Mouse (Mus musculus): ENCODE results near the gene Fos. TPM values are rescaled to one million over a fixed set of nuclear protein-coding genes. Genes with fewer than 3 reads are reported as not detected.

The Fos gene
- polyA plus RNA-seq, 1 experiment: 283 TPM

DNA sequence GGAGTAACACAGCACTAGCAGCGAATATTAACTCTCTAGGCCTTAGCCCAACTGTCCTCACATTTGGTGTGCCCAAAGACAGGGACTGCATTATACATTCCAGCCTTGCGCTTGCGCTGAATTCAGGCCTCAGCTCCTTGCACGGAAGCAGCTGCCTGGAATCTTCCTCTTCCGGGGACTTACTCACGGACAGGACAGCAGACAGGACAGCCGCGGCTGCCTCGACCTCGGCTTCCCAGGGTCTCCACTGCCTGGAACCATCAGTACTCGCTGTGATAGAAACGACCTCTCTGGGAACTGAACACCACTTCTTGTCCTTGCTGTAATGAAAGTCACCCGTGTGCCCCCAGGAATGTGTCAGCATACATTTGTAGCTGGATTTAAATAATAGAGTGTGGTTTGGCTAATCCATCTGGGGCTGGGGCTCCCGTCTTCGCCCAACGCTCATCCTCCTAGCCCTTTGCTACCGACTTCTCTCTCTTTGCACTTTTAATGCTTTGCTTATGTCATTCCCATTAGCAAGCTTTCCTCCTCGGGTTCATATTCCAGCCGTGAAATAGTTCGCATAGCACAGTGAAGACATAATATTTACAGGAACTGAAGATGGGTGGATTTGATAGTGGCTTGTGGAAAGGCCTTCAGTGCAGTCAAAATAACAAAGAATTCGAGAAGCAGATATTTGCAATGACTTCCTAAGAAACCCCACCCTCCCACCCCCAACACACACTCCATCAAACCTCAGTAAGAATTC lies 11.6 kb upstream of the Fos start:
- WGBS: 81% methylated on average over 21 of the region's 21 CpGs
- no peaks in the 10 kb centered on the region for H3K36me3 ChIP-seq (ENCODE audit: control insufficient read depth, insufficient read depth, low read length)
- no peaks in the 10 kb centered on the region for H3K27me3 ChIP-seq (ENCODE audit: control insufficient read depth, insufficient read depth, low read length)
- no peak overlapping the region for H3K4me3 ChIP-seq (ENCODE audit: low read depth, low read length)
- H3K27ac ChIP-seq (ENCODE audit: insufficient read depth, low read depth, low read length): peak overlapping the region; percentile 47
- peaks cover 12% of the 10 kb centered on the region for H3K4me1 ChIP-seq (ENCODE audit: control insufficient read depth, insufficient read depth, insufficient read length, low read length)
- TF ChIP-seq CTCF (IDR thresholded peaks at IDR 0.05; ENCODE audit: extremely low read depth, insufficient read length, insufficient replicate concordance, low read depth, low read length) (no peak), POLR2A (IDR thresholded peaks at IDR 0.05; ENCODE audit: low read depth, low read length) (no peak)

DNA sequence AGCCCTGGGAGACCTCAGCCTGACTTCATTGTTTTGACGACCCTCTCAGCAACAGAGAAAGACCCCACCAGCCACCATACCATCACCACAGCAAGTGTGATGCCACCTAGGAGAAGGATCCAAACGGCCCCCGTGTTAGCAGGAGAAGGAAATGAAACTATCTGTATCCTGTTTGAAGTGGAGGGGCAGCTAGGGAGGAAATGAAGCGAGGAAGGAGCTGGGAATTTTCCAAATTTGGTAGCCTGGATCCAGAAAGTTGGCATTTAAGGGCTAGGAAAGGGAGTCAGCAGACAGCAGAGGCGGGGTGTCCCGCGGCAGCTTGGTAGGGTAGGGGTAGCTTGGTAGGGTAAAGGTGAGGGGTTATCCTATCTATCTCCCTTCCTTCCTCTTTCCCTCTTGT lies 10.9 kb upstream of the Fos start:
- Histone ChIP-seq H3K27ac (ENCODE audit: insufficient read depth, low read depth, low read length) (peak overlapping the region; percentile 24; the same call in 1 of the 2 replicates), H3K4me1 (ENCODE audit: control insufficient read depth, insufficient read depth, insufficient read length, low read length) (peaks cover 12% of the 10 kb centered on the region), H3K4me3 (ENCODE audit: low read depth, low read length) (no peak overlapping the region), H3K36me3 (ENCODE audit: control insufficient read depth, insufficient read depth, low read length) (no peaks in the 10 kb centered on the region), H3K27me3 (ENCODE audit: control insufficient read depth, insufficient read depth, low read length) (no peaks in the 10 kb centered on the region)
- TF ChIP-seq POLR2A (IDR thresholded peaks at IDR 0.05; ENCODE audit: low read depth, low read length): no peak
- no peak for TF ChIP-seq CTCF (IDR thresholded peaks at IDR 0.05; ENCODE audit: extremely low read depth, insufficient read length, insufficient replicate concordance, low read depth, low read length)
- WGBS: 66% methylated on average over 7 of the region's 7 CpGs

DNA sequence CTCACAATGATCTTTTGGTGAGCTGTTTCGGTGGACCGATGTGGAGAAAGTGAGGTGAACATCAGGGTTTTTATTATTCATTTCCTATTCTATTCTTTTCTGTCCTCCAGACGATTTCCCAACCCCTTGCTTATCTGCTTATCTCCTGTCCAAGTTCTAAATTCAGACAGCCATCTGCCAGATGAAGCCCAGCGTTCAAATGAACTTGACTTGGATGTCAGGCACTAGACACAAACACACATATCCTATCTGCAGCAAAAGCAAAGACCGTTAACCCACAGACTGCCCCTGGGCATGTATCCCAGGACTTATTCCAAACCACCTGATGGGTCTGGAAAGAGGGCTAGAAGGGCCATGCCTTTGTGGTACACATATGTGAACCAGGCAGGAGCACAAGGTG lies 9.3 kb upstream of the Fos start:
- 51% methylated on average over 5 of the region's 5 CpGs for WGBS
- TF ChIP-seq CTCF (IDR thresholded peaks at IDR 0.05; ENCODE audit: extremely low read depth, insufficient read length, insufficient replicate concordance, low read depth, low read length) (no peak), POLR2A (IDR thresholded peaks at IDR 0.05; ENCODE audit: low read depth, low read length) (no peak)
- Histone ChIP-seq H3K4me1 (ENCODE audit: control insufficient read depth, insufficient read depth, insufficient read length, low read length) (peaks cover 10% of the 10 kb centered on the region), H3K36me3 (ENCODE audit: control insufficient read depth, insufficient read depth, low read length) (no peaks in the 10 kb centered on the region), H3K27me3 (ENCODE audit: control insufficient read depth, insufficient read depth, low read length) (no peaks in the 10 kb centered on the region), H3K4me3 (ENCODE audit: low read depth, low read length) (no peak overlapping the region), H3K27ac (ENCODE audit: insufficient read depth, low read depth, low read length) (no peak overlapping the region)

DNA sequence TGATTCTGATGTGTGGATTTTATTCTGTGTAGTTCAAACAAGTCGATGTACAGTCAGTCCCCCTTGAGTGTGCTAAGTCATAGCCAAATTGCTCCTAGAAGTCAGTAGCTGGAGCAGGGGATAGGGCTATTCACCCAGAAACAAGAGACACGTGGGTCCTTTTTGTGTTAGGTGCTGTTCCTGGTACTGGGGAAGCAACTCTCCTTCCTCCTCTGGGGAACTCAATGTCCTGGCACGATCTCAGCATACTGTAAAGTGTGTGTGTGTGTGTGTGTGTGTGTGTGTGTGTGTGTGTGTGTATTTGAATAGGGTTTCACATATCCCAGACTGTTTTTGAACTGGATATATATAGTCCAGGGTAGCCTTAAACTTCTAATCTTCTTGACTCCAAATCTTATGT lies 8.8 kb upstream of the Fos start:
- Histone ChIP-seq H3K36me3 (ENCODE audit: control insufficient read depth, insufficient read depth, low read length) (no peaks in the 10 kb centered on the region), H3K27me3 (ENCODE audit: control insufficient read depth, insufficient read depth, low read length) (no peaks in the 10 kb centered on the region), H3K4me1 (ENCODE audit: control insufficient read depth, insufficient read depth, insufficient read length, low read length) (peaks cover 6% of the 10 kb centered on the region), H3K4me3 (ENCODE audit: low read depth, low read length) (no peak overlapping the region), H3K27ac (ENCODE audit: insufficient read depth, low read depth, low read length) (no peak overlapping the region)
- 27% methylated on average over 3 of the region's 3 CpGs for WGBS
- TF ChIP-seq CTCF (IDR thresholded peaks at IDR 0.05; ENCODE audit: extremely low read depth, insufficient read length, insufficient replicate concordance, low read depth, low read length) (no peak), POLR2A (IDR thresholded peaks at IDR 0.05; ENCODE audit: low read depth, low read length) (no peak)

DNA sequence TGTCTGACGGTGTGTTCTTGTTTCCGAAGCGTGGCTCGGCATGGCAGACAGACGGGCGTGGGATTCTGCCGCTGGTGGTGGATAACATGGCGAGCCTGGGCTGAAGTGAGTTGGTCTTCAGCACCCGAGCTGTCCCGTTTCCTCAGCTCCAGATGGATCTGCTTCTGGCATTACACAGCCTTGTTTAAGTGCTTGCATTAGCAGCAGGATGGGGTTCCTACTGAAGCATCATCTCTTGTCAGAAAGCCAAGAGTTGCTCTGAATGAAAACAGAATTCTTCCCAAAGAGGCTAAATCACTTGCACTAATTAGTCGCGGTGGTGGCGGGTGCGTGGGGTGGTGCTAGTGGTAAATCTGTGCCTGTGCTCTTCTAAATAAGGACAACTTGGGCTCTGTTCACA lies 5.8 kb upstream of the Fos start:
- Histone ChIP-seq H3K4me1 (ENCODE audit: control insufficient read depth, insufficient read depth, insufficient read length, low read length) (peaks cover 3% of the 10 kb centered on the region), H3K27me3 (ENCODE audit: control insufficient read depth, insufficient read depth, low read length) (no peaks in the 10 kb centered on the region), H3K4me3 (ENCODE audit: low read depth, low read length) (no peak overlapping the region), H3K36me3 (ENCODE audit: control insufficient read depth, insufficient read depth, low read length) (no peaks in the 10 kb centered on the region), H3K27ac (ENCODE audit: insufficient read depth, low read depth, low read length) (no peak overlapping the region)
- 77% methylated on average over 14 of the region's 14 CpGs for WGBS
- TF ChIP-seq POLR2A (IDR thresholded peaks at IDR 0.05; ENCODE audit: low read depth, low read length) (no peak), CTCF (IDR thresholded peaks at IDR 0.05; ENCODE audit: extremely low read depth, insufficient read length, insufficient replicate concordance, low read depth, low read length) (no peak)

DNA sequence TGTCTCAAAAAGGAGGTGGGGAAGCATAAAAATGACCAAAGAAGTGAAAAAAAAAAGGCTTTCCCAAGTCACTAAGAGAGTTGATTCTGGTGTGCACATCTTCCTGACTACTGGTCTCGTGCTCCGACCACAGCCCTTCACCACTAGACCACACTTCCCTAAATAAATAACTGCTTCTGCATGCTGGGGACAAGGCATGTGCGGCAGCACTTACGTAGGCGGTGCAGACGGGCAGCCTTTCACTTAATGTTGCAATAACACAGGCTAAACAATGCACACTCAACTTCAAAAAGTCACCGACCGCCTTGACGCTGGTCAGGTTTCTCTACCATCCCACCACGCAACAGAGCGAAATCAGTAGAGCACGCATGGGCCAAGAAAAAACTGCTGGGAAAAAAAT lies 5.0 kb upstream of the Fos start:
- WGBS: 72% methylated on average over 12 of the region's 12 CpGs
- TF ChIP-seq CTCF (IDR thresholded peaks at IDR 0.05; ENCODE audit: extremely low read depth, insufficient read length, insufficient replicate concordance, low read depth, low read length) (no peak), POLR2A (IDR thresholded peaks at IDR 0.05; ENCODE audit: low read depth, low read length) (no peak)
- no peak overlapping the region for H3K4me3 ChIP-seq (ENCODE audit: low read depth, low read length)

DNA sequence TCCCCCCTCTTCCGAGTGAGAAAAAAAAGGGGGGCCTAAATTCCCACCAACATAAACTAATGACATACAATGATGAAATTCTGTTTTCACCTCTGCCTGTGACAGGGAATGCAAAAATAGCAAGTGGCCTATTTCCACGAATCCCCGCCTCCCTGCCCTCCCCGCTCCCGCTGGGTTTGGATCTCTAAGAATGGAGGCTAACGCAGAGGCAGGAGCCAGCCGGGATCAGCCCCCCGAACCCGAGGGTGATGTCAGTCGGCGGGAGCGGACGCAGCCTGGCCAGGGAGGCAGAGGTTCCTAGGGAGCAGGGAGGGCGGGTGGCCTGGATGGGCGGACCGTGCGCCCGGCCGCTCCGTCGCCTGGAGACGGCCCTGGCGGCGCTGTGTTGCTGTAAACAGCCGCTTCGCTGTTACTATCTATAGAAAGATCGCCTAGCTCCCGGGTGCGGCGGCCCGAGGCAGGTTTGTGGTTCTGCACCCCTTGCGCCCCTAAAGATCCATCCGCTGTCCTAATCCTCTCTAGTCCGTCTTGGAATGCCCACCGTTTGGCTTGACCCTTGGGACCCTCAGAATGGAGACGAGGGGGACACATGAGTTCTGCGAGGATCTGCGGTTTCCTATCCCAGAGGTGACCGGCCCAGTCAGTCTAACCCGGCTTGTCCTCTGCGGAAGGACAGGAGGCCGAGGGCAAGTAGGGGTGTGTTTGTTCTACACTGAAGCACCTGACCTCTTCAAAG lies 1.6 kb upstream of the Fos start:
- H3K4me3 ChIP-seq (ENCODE audit: low read depth, low read length): peak overlapping the region; percentile 91
- peak overlapping the region; percentile 93 for H3K27ac ChIP-seq (ENCODE audit: insufficient read depth, low read depth, low read length)
- no peak for TF ChIP-seq CTCF (IDR thresholded peaks at IDR 0.05; ENCODE audit: extremely low read depth, insufficient read length, insufficient replicate concordance, low read depth, low read length)
- TF ChIP-seq POLR2A (IDR thresholded peaks at IDR 0.05; ENCODE audit: low read depth, low read length): peak; percentile 65
- peaks cover 3% of the 10 kb centered on the region for H3K4me1 ChIP-seq (ENCODE audit: control insufficient read depth, insufficient read depth, insufficient read length, low read length)
- H3K36me3 ChIP-seq (ENCODE audit: control insufficient read depth, insufficient read depth, low read length): peaks cover 25% of the 10 kb centered on the region
- 2% methylated on average over 42 of the region's 42 CpGs for WGBS
- no peaks in the 10 kb centered on the region for H3K27me3 ChIP-seq (ENCODE audit: control insufficient read depth, insufficient read depth, low read length)

More for the DNA sequence above, 5.0 kb upstream of the Fos start:
- no peaks in the 10 kb centered on the region for H3K27me3 ChIP-seq (ENCODE audit: control insufficient read depth, insufficient read depth, low read length)
- no peak overlapping the region for H3K27ac ChIP-seq (ENCODE audit: insufficient read depth, low read depth, low read length)
- H3K4me1 ChIP-seq (ENCODE audit: control insufficient read depth, insufficient read depth, insufficient read length, low read length): peaks cover 3% of the 10 kb centered on the region
- H3K36me3 ChIP-seq (ENCODE audit: control insufficient read depth, insufficient read depth, low read length): no peaks in the 10 kb centered on the region

Measured in small intestine, adult 2 months (tissue).